ENCODE assay signal across 15 mouse cellular contexts in the genomic region with DNA sequence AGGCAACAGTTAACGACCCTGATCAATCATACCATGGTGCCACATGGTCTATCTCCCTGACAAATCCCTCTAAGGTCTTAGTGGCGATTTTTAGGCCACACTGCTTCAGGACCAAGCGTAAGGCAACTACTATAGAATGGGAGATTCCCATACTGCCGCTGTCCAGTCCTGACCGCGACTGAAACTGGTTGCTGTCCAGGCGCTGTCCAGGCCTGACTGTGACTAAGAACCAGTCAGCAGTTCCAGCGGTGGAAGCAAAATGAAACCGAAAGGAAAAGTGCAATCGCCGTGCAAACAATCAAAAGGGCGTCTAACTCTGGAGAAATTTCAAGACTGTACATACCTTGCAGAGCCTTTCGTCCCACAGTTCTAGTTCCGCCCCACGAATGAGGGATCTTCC. TPM values are rescaled to one million over a fixed set of nuclear protein-coding genes. Genes with fewer than 3 reads are reported as not detected.
DNase-seq lines count a peak whose midpoint lies in the region; TF ChIP-seq lines count a peak whose summit lies in the region.
"Not testable (repeated sequence)": the region's sequence is repeated elsewhere in the genome, so short reads cannot be mapped to it uniquely, and the experiment has no call there.
"Had no signal": no experiment of that assay in that cellular context is flagged by ENCODE, and none has a peak within 500 bp of the region (broad histone marks: within the 10 kb centered on the region; RNA-seq: fewer than 3 reads in every experiment).

No protein-coding gene starts in this region.

- DNase-seq in CH12.LX (ENCODE audit: extremely low read depth): not testable (repeated sequence)

- not testable (repeated sequence) for H3K9ac ChIP-seq in CH12.LX (ENCODE audit: insufficient read depth, low read depth)

- H3K36me3 ChIP-seq in CH12.LX (replicated peaks in 1 of 2; ENCODE audit: control insufficient read depth in 1 of 2, insufficient read depth in 1 of 2, low read length in 1 of 2); myocyte (ENCODE audit: control insufficient read depth, insufficient read depth): not testable (repeated sequence)

- not testable (repeated sequence) for H3K9me3 ChIP-seq in CH12.LX (replicated peaks; ENCODE audit: low read length)

- not testable (repeated sequence) for H3K79me2 ChIP-seq in CH12.LX (replicated peaks; ENCODE audit: control insufficient read depth, extremely low read depth, insufficient read depth, poor library complexity, severe bottlenecking); myocyte (ENCODE audit: control insufficient read depth, insufficient read depth)

- not testable (repeated sequence) for TF ChIP-seq POLR2A in CH12.LX (IDR thresholded peaks at IDR 0.05; ENCODE audit: low read depth, low read length); myocyte (IDR thresholded peaks at IDR 0.05; ENCODE audit: insufficient read length, low read depth)

- TF ChIP-seq RAD21 in CH12.LX (IDR thresholded peaks at IDR 0.05; ENCODE audit: low read depth, low read length): not testable (repeated sequence)

- not testable (repeated sequence) for TF ChIP-seq EP300 in CH12.LX (IDR thresholded peaks at IDR 0.05; ENCODE audit: low read length)

- not testable (repeated sequence) for TF ChIP-seq CTCF in CH12.LX (conservative IDR thresholded peaks at IDR 0.05 in 1 of 2, IDR thresholded peaks at IDR 0.05 in 1 of 2; ENCODE audit: low read depth in 2 of 2, low read length in 2 of 2)

- H3ac ChIP-seq in myocyte (ENCODE audit: control insufficient read depth, insufficient read length): not testable (repeated sequence)

- H3K4me2 ChIP-seq in CH12.LX (ENCODE audit: insufficient read depth, low read depth, poor library complexity, severe bottlenecking): peak overlapping the region; percentile 57
- H3K4me2 ChIP-seq in myocyte (ENCODE audit: low read depth): not testable (repeated sequence)

- H3K4me1 ChIP-seq in CH12.LX (ENCODE audit: control insufficient read depth in 1 of 2, insufficient read depth in 2 of 2): not testable (repeated sequence)

- in situ Hi-C loops in CH12.LX (cut with MboI; ENCODE audit: low pct_ligation_motif_present, low pct_unique_long_range_greater_than_20kb, low sequenced_read_pairs): not testable (repeated sequence)

- not testable (repeated sequence) for H3K27me3 ChIP-seq in CH12.LX (replicated peaks); myocyte (ENCODE audit: control insufficient read depth, insufficient read depth, insufficient read length)

- not testable (repeated sequence) for H3K4me3 ChIP-seq in CH12.LX (replicated peaks in 1 of 3; ENCODE audit: low read depth in 2 of 3, low read length in 2 of 3, poor library complexity in 1 of 3); myocyte

- dilution Hi-C loops in CH12.LX (cut with MboI; ENCODE audit: extremely low pct_ligation_motif_present, extremely low pct_unique_long_range_greater_than_20kb, low sequenced_read_pairs): not testable (repeated sequence)

- not testable (repeated sequence) for H3K27ac ChIP-seq in CH12.LX (ENCODE audit: insufficient read depth, low read depth)

TF ChIP-seq in CH12.LX, 34 proteins besides CTCF, POLR2A, EP300 and RAD21:
- TF ChIP-seq SIN3A (IDR thresholded peaks at IDR 0.05; ENCODE audit: low read length) (peak; percentile 76; the same call in 1 of the 2 replicates), MXI1 (IDR thresholded peaks at IDR 0.05; ENCODE audit: low read depth, low read length) (peak; percentile 31; the same call in 1 of the 2 replicates)

TF ChIP-seq in myocyte, 11 proteins besides CTCF, POLR2A, EP300 and RAD21:
- peak; percentile 60 for TF ChIP-seq REST (IDR thresholded peaks at IDR 0.05; ENCODE audit: insufficient read depth, insufficient read length)

RNA-seq across cellular contexts. Expression of a gene that starts 27.1 kb away (rescaled TPM):
- 0.55 and 0.64 TPM in 2 replicates for total RNA-seq in CH12.LX (2012; rRNA removed)
- 0.36 TPM in 1 of 2 replicates, not detected in the other for total RNA-seq in CH12.LX (2014; rRNA removed)
- polyA plus RNA-seq in CH12.LX (2012; ENCODE audit: insufficient read length, low read depth): 0.23 and 0.37 TPM in 2 replicates
- 0.53 TPM for polyA plus RNA-seq in myocyte (2012; fragmentation: generic; extraction: Trizol)
- total RNA-seq: adrenal gland, adult 18-20 months; adrenal gland, adult 8-10 months; adrenal gland, postnatal 25 days; ES-E14; G1E; MEL had no signal
- polyA plus RNA-seq: activated CD4-positive, CD25-positive, alpha-beta regulatory T cell, adult 4 months; adrenal gland, adult 2 months; brain, embryonic 14.5 days; C2C12; CD4-positive, CD25-positive, alpha-beta regulatory T cell, adult 4 months; cerebellum, adult 2 months; G1E; Patski had no signal

RNA-seq across cellular contexts. Expression of a gene that starts 39.1 kb away (rescaled TPM):
- 10.1 and 15.6 TPM in 2 replicates for total RNA-seq in CH12.LX (2012; rRNA removed)
- 5.4 and 5.7 TPM in 2 replicates for total RNA-seq in CH12.LX (2014; rRNA removed)
- polyA plus RNA-seq in CH12.LX (2012; ENCODE audit: insufficient read length, low read depth): 3.4 and 4.5 TPM in 2 replicates
- 7.2 TPM for polyA plus RNA-seq in myocyte (2012; fragmentation: generic; extraction: Trizol)
